Mouse (Mus musculus): ENCODE data around the gene Psmd3. TPM values are rescaled to one million over a fixed set of nuclear protein-coding genes. Genes with fewer than 3 reads are reported as not detected.
"Not testable (repeated sequence)": the region's sequence is repeated elsewhere in the genome, so short reads cannot be mapped to it uniquely, and the experiment has no call there.

The Psmd3 gene
- polyA plus RNA-seq, 1 experiment from 2014 or later: 213 TPM

- H3K36me3 ChIP-seq: peaks cover 80% of the 10 kb centered on the region
Observed at GRCm38 (mm10) chr11:98709001-98709741, 26.8 kb downstream of the Psmd3 start.

DNA sequence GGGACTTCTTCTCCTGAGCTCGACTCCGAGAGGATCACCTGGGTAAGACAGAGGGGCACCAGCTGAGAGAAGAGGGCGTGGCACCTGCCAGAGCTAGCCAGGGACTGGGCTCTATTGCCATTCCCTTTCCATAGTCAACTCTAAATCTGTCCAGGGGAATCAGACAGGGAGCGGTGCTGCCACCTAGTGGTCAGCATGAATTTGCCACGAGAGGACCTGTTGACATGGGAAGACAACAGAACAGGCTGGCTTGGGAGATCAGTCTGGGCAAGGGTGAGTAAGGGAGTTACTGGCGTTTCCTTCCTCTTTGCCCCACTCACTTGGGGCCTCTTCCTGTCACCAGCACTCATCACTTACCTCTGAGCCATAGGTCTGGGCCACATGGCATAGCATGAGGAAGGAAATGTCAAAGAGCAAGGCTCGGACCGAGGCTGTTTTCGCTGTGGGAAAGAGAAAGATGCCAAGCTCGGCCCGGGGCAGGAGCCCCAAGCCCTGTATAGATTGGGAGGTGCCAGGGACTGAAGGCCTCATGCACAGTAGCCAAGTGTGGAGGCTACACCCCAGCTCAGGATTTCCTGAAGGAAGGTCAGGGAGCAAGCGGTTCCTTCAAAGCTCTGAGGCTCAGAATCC is 28.2 kb downstream of the Psmd3 start:
- 52% methylated on average over 12 of the region's 12 CpGs for WGBS
- Histone ChIP-seq H3K36me3 (peaks cover 77% of the 10 kb centered on the region), H3K4me2 (replicated peaks) (no peak overlapping the region), H3K4me3 (no peak overlapping the region), H3K9ac (replicated peaks) (no peak overlapping the region), H3K4me1 (0 out of 2 replicates have a peak, but pooled peaks cover 4% of the 10 kb centered on the region), H3K9me3 (no peaks in the 10 kb centered on the region), H3K27me3 (no peaks in the 10 kb centered on the region), H3K27ac (replicated peaks) (no peak overlapping the region)
- peak; percentile 51; the same call in 1 of the 2 replicates for ATAC-seq (replicated peaks)

More at GRCm38 (mm10) chr11:98709001-98709741, 26.8 kb downstream of the Psmd3 start:
- no peak overlapping the region for H3K4me2 ChIP-seq (replicated peaks)
- no peak overlapping the region for H3K9ac ChIP-seq (replicated peaks)
- no peaks in the 10 kb centered on the region for H3K27me3 ChIP-seq
- no peaks in the 10 kb centered on the region for H3K9me3 ChIP-seq
- no peak overlapping the region for H3K4me3 ChIP-seq
- ATAC-seq (replicated peaks): no peak
- WGBS: 86% methylated on average over 26 of the region's 26 CpGs
- H3K27ac ChIP-seq (replicated peaks): no peak overlapping the region
- H3K4me1 ChIP-seq: 0 out of 2 replicates have a peak, but pooled peaks cover 4% of the 10 kb centered on the region

DNA sequence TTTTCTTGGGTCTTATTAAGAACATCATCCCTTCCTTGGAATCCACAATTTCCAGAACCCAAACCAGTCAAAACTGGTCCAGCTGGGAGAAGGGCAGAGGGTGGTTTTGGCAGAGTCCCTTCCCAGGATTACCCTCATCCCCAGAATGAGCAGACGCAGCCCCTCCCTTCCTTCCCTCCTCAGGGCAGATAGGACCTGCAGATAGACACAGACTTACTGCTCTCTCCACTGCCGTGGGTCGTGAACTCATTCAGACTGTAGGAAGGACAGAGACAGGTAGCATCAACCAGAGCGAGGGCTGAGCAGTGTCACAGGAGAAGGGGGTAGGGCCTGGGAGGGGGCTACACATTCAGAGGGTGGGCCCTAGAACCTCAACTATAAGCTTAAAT is 28.7 kb downstream of the Psmd3 start:
- no peak overlapping the region for H3K4me2 ChIP-seq (replicated peaks)
- H3K9ac ChIP-seq (replicated peaks): no peak overlapping the region
- 86% methylated on average over 4 of the region's 4 CpGs for WGBS
- H3K9me3 ChIP-seq: no peaks in the 10 kb centered on the region
- no peak overlapping the region for H3K4me3 ChIP-seq
- no peak overlapping the region for H3K27ac ChIP-seq (replicated peaks)
- H3K27me3 ChIP-seq: no peaks in the 10 kb centered on the region
- 0 out of 2 replicates have a peak, but pooled peaks cover 4% of the 10 kb centered on the region for H3K4me1 ChIP-seq
- peaks cover 78% of the 10 kb centered on the region for H3K36me3 ChIP-seq
- ATAC-seq (replicated peaks): no peak

- peaks cover 68% of the 10 kb centered on the region for H3K36me3 ChIP-seq
- 91% methylated on average over 6 of the region's 6 CpGs for WGBS
- H3K9me3 ChIP-seq; H3K27ac ChIP-seq (replicated peaks); H3K27me3 ChIP-seq; H3K4me3 ChIP-seq; ATAC-seq (replicated peaks); H3K4me2 ChIP-seq (replicated peaks); H3K9ac ChIP-seq (replicated peaks); H3K4me1 ChIP-seq: not testable (repeated sequence)
Observed at GRCm38 (mm10) chr11:98712009-98712408, 29.7 kb downstream of the Psmd3 start.

DNA sequence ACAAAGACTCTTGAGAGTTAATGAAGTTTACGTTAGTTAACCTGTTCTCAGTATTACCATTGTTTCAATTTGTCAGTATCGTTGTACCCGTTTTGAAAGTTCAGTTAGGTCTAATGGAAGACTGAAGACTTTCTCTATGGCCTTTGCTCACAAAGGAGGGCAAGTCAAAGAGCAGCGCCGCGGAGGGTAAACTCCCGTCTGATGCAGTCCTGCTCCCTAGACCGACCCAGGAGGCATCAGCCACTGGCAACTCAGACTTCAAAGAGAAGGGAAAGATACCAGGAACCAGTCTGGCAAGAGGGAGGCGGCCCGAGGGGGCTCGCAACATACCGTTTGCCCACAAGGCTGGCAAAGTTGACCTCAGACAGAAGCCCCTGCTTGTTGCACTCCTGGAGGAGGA is 31.3 kb downstream of the Psmd3 start:
- Histone ChIP-seq H3K4me3 (no peak overlapping the region), H3K4me2 (replicated peaks) (no peak overlapping the region)
- WGBS: 79% methylated on average over 12 of the region's 12 CpGs

GRCm38 (mm10) chr11:98715946-98716345 is 33.6 kb downstream of the Psmd3 start:
- ATAC-seq (replicated peaks): no peak
- no peak overlapping the region for H3K4me2 ChIP-seq (replicated peaks)
- H3K4me1 ChIP-seq: peaks cover 11% of the 10 kb centered on the region
- no peak overlapping the region for H3K9ac ChIP-seq (replicated peaks)
- peaks cover 43% of the 10 kb centered on the region for H3K36me3 ChIP-seq
- H3K27ac ChIP-seq (replicated peaks): no peak overlapping the region
- H3K9me3 ChIP-seq: no peaks in the 10 kb centered on the region
- 92% methylated on average over 9 of the region's 9 CpGs for WGBS
- no peak overlapping the region for H3K4me3 ChIP-seq
- H3K27me3 ChIP-seq: no peaks in the 10 kb centered on the region

More for the DNA sequence above, 31.3 kb downstream of the Psmd3 start:
- H3K27me3 ChIP-seq: no peaks in the 10 kb centered on the region
- ATAC-seq (replicated peaks): no peak
- H3K9me3 ChIP-seq: no peaks in the 10 kb centered on the region
- no peak overlapping the region for H3K9ac ChIP-seq (replicated peaks)
- H3K36me3 ChIP-seq: peaks cover 58% of the 10 kb centered on the region
- H3K27ac ChIP-seq (replicated peaks): no peak overlapping the region
- H3K4me1 ChIP-seq: peaks cover 11% of the 10 kb centered on the region

DNA sequence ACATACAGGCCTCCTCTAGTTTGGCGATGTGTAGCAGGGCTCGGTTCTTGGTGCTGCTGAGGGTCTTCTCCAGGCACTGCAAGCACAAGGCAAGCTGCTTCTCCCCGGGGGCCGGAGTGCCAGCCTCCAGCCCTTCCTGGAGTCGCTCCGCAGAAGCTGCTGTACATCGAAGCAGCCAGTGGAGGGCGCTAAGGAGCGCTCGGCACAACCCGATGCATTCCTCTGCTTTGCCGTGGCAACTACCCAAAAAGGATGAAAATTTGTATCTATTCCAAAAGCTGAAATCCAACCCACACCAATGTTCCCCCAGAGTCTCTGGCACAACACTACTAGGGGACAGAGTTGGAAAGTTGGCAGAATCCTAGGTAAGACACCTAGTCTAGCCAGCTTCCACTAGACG is 35.5 kb downstream of the Psmd3 start:
- H3K9ac ChIP-seq (replicated peaks): no peak overlapping the region
- H3K36me3 ChIP-seq: peaks cover 28% of the 10 kb centered on the region

DNA sequence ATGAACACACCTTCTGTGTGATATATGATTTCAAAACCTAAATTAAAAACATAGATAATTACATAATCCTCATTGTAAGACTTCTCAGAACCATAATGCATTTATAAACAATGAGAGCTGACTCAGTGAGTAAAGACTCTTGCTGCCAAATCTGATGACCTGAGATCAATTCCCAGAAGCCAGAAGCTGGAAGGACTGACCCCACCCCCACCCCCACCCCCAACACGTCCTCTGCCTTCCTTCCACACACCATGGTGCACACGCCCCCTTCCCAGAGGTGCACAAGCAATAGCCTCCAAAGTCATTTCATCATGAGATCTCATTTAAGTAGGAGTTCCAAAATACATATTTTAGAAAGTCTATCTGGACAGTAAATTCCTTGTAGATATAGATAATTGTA is 38.4 kb downstream of the Psmd3 start:
- H3K4me1 ChIP-seq: peaks cover 11% of the 10 kb centered on the region
- no peaks in the 10 kb centered on the region for H3K9me3 ChIP-seq
- ATAC-seq (replicated peaks): no peak
- no peak overlapping the region for H3K4me3 ChIP-seq
- H3K4me2 ChIP-seq (replicated peaks): no peak overlapping the region
- no peaks in the 10 kb centered on the region for H3K27me3 ChIP-seq
- WGBS: 72% methylated on average over 2 of the region's 2 CpGs
- H3K9ac ChIP-seq (replicated peaks): no peak overlapping the region
- H3K36me3 ChIP-seq: peaks cover 22% of the 10 kb centered on the region
- no peak overlapping the region for H3K27ac ChIP-seq (replicated peaks)

More for the DNA sequence above, 35.5 kb downstream of the Psmd3 start:
- H3K4me3 ChIP-seq: no peak overlapping the region
- 0 out of 2 replicates have a peak overlapping the region, but pooled peaks have one; percentile 43 for H3K27ac ChIP-seq (replicated peaks)
- no peak for ATAC-seq (replicated peaks)
- no peaks in the 10 kb centered on the region for H3K27me3 ChIP-seq
- 13% methylated on average over 13 of the region's 13 CpGs for WGBS
- no peaks in the 10 kb centered on the region for H3K9me3 ChIP-seq
- H3K4me2 ChIP-seq (replicated peaks): no peak overlapping the region
- H3K4me1 ChIP-seq: peaks cover 11% of the 10 kb centered on the region

DNA sequence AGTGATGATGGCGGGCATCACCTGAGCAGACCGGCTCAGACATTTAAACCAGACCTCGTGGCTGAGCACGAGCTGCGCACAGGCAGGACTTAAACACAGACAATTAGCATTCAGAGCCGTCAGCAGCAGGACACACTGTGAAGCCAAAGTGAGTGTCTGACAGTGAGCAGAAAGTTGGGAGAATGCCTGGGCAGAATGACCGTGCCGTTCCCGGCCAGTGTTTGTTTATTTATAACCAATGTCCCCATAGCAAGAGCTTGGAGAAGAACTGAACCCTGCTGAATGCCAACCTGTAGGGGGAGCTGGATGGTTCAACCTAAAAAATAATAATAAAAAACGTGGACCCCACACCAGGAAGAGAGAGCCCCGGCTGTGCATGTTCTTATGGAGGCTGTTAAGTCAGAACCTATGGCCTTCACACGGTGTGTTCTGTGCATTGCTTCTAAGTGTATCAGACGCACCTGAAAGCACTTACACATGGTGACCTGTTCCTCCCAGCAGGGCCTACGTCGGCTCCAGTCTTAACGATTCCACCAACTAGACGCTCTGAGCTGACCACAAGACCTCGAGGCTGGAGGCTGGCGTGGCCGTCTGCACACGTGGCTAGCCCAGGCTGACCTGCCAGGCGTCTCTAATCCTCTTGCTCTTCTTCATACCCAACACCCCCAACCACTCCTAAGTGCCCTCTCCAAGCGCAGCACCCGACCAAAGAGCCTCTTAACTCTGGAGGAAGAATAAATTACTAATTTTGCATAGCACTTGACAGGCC is 39.3 kb downstream of the Psmd3 start:
- Histone ChIP-seq H3K4me1 (peaks cover 11% of the 10 kb centered on the region), H3K9ac (replicated peaks) (no peak overlapping the region), H3K27me3 (no peaks in the 10 kb centered on the region), H3K4me3 (no peak overlapping the region), H3K27ac (replicated peaks) (no peak overlapping the region), H3K36me3 (peaks cover 23% of the 10 kb centered on the region), H3K9me3 (no peaks in the 10 kb centered on the region), H3K4me2 (replicated peaks) (no peak overlapping the region)
- 65% methylated on average over 24 of the region's 24 CpGs for WGBS
- no peak for ATAC-seq (replicated peaks)

DNA sequence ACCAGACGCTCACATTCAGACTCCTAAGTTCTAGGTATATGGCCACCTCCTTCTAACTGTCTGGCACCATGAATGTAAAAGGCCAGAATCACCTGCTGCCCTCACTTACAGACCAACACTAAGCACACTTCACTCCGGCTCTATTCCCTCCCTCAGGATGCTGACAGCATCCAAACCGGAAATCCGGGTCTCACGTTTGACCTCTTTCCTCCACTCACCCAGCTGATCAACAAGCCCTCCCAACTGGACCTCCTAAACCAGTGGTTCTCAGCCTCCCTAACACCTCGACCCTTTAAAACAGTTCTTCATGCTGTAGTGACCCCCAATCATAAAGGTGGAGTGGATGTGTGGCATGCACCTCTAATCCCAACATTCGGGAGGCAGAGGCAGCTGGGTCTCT is 40.7 kb downstream of the Psmd3 start:
- H3K4me1 ChIP-seq: peaks cover 12% of the 10 kb centered on the region
- no peak overlapping the region for H3K4me2 ChIP-seq (replicated peaks)
- H3K36me3 ChIP-seq: peaks cover 23% of the 10 kb centered on the region
- H3K27me3 ChIP-seq: no peaks in the 10 kb centered on the region
- WGBS: 86% methylated on average over 7 of the region's 7 CpGs
- H3K9ac ChIP-seq (replicated peaks): no peak overlapping the region
- no peak overlapping the region for H3K27ac ChIP-seq (replicated peaks)
- no peak for ATAC-seq (replicated peaks)
- no peak overlapping the region for H3K4me3 ChIP-seq
- H3K9me3 ChIP-seq: no peaks in the 10 kb centered on the region

DNA sequence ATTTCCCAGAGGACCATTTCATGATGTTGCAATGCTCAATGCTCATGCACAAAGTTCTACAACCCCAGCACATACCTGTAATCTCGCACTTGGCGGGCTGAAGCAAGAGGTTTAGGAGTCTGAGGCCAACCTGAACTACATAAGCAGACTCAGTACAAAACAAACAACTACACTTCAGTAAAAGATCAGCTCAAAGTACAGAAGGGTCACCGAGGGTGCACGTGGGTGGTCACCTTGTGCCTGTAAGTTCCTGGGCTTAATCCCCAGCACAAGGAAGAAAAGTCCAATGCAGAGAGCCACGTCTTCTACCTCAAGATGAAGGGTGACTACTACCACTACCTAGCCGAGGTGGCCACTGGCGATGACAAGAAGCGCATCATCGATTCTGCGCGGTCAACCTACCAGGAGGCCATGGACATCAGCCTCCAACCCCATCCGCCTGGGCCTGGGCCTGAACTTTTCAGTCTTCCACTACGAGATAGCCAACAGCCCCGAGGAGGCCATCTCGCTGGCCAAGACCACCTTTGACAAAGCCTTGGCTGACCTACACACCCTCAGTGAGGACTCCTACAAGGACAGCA is 43.7 kb downstream of the Psmd3 start:
- WGBS: 96% methylated on average over 15 of the region's 15 CpGs
- Histone ChIP-seq H3K4me2 (replicated peaks) (no peak overlapping the region), H3K27me3 (no peaks in the 10 kb centered on the region), H3K4me1 (peaks cover 26% of the 10 kb centered on the region), H3K9me3 (no peaks in the 10 kb centered on the region), H3K9ac (replicated peaks) (no peak overlapping the region), H3K4me3 (no peak overlapping the region), H3K27ac (replicated peaks) (no peak overlapping the region), H3K36me3 (peaks cover 23% of the 10 kb centered on the region)
- ATAC-seq (replicated peaks): no peak
